Mouse (Mus musculus): ENCODE results near the gene Banf1.
"Not testable (repeated sequence)": the region's sequence is repeated elsewhere in the genome, so short reads cannot be mapped to it uniquely, and the experiment has no call there.

Banf1 gene

GRCm38 (mm10) chr19:5367053-5367359 lies at the start of gene Banf1:
Banf1 (minus strand) TSS chr19:5367168.
- no peak for DNase-seq

- DNase-seq: no peak
Observed at GRCm38 (mm10) chr19:5414534-5414957, 47.6 kb upstream of the Banf1 start.

GRCm38 (mm10) chr19:5413840-5414239 lies 46.9 kb upstream of the Banf1 start:
- no peak for DNase-seq

- no peak for DNase-seq
Observed at GRCm38 (mm10) chr19:5411961-5412360, 45.0 kb upstream of the Banf1 start.

- no peak for DNase-seq
Observed at GRCm38 (mm10) chr19:5410641-5411040, 43.7 kb upstream of the Banf1 start.

GRCm38 (mm10) chr19:5409068-5409467 lies 42.1 kb upstream of the Banf1 start:
- DNase-seq: no peak

- no peak for DNase-seq
Observed at GRCm38 (mm10) chr19:5408057-5409001, 41.4 kb upstream of the Banf1 start.

GRCm38 (mm10) chr19:5407133-5407532 lies 40.2 kb upstream of the Banf1 start:
- peak; percentile 41 to 59 for DNase-seq

- DNase-seq: peak; percentile 33 to 37
Observed at GRCm38 (mm10) chr19:5406531-5407126, 39.7 kb upstream of the Banf1 start.

- no peak for DNase-seq
Observed at GRCm38 (mm10) chr19:5405924-5406323, 39.0 kb upstream of the Banf1 start.

GRCm38 (mm10) chr19:5402293-5402692 lies 35.3 kb upstream of the Banf1 start, which contains the start of gene Tsga10ip:
Tsga10ip (minus strand) TSS chr19:5402526.
- no peak for DNase-seq

GRCm38 (mm10) chr19:5401073-5401472 lies 34.1 kb upstream of the Banf1 start:
- not testable (repeated sequence) for DNase-seq

- no peak for DNase-seq
Observed at GRCm38 (mm10) chr19:5395371-5395770, 28.4 kb upstream of the Banf1 start.

GRCm38 (mm10) chr19:5394168-5394567 lies 27.2 kb upstream of the Banf1 start:
- DNase-seq: no peak

GRCm38 (mm10) chr19:5392892-5393291 lies 25.9 kb upstream of the Banf1 start:
- no peak for DNase-seq

GRCm38 (mm10) chr19:5390416-5390815 lies 23.4 kb upstream of the Banf1 start:
- no peak for DNase-seq

- DNase-seq: peak; percentile 70 to 73
Observed at GRCm38 (mm10) chr19:5389647-5390046, 22.7 kb upstream of the Banf1 start.

- DNase-seq: peak; percentile 88 to 91
Observed at GRCm38 (mm10) chr19:5388588-5389242, 21.7 kb upstream of the Banf1 start, which contains the start of gene Sart1. Sart1 (minus strand) TSS chr19:5388703.

GRCm38 (mm10) chr19:5388011-5388441 lies 21.1 kb upstream of the Banf1 start:
- DNase-seq: peak in 1 of 2 experiments; percentile 41

- no peak for DNase-seq
Observed at GRCm38 (mm10) chr19:5384715-5385114, 17.7 kb upstream of the Banf1 start.

GRCm38 (mm10) chr19:5383326-5383725 lies 16.4 kb upstream of the Banf1 start:
- no peak for DNase-seq

- no peak for DNase-seq
Observed at GRCm38 (mm10) chr19:5377446-5377845, 10.5 kb upstream of the Banf1 start.

GRCm38 (mm10) chr19:5374748-5375147 lies 7.8 kb upstream of the Banf1 start:
- DNase-seq: no peak

Measured in spleen, adult 18-20 months (tissue).